Mouse (Mus musculus): ENCODE measurements around the gene Trappc2l.

Trappc2l gene

DNA sequence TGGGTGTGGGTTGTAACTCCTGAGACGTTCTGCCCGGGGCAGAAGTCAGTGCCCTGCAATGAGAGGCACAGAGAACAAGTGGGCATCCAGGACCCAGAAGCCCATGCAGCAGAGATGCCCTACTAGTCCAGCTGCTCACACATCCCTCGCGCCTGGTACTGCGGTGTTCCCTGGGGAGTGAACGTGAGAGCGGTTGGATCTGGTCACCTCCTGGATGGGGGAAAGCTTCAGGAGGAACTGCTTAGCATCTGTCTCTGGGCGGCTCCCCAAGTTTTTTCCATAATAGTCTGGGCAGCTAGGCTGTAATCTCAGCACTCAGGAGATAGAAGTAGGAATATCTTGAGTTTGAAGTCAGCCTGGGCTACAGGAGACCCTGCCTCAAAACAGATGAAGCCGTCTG is 26.5 kb upstream of the Trappc2l start:
- no peak for DNase-seq

DNA sequence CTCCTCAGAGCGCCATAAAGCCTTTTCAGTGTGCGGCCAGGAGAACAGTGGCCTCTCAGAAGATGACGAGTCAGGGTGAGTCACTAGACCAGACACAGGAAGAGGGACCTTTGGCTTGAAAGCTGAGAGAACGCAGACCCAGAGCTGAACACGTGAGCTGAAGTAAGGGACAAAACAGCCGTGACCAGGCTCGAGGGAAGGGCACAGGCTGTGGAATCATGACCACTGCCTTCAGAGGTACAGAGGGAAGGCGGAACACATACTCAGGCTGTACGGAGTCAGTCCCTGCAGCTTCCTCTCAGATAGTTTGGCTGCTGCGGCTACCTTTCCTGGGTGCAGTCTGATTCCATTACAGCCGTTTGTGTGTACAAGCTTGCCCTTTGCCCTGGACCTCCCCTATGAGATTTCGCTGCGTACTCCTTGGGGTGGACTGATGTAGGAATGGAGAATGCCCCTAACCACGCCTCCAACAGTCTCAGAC is 26.0 kb upstream of the Trappc2l start:
- DNase-seq, result peak; percentile 25

DNA sequence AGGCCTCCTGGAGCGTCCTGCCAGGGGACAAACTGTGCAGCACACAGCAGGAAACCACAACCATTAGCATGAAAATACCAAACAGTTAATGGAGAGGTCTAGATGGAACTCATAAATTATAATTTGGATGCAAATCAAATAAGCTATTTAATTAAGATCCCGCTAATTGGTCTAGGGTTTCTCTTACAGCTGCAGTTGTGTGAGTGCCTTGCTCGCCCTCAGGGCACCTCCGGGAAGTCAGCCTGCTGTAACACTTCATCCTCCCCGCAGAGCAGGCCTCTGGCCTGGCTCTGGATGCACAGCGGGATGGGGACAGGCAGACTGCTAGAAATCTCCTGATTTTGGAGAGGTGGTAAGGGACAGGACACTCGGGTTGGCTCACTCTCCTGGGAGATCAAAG is 25.3 kb upstream of the Trappc2l start:
- no peak for DNase-seq

DNA sequence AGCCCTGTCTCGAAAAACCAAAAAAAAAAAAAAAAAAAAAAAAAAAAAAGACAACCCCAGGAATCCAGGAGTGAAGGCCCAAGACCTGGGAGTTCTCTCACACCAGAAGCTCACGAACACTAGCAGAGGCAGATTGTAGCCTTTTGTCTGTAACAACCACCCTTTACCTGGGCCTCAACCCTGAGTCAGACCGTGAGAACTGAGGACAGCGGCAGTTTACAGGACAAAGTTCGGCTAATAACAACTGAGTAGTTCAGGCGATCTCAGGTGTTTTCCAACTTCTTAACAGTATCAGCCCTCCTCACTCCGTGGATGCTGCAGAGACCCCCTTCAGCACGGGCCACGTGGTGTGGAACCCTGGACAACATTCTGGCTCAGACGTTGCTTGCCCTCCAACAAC is 24.7 kb upstream of the Trappc2l start:
- DNase-seq, result no peak

DNA sequence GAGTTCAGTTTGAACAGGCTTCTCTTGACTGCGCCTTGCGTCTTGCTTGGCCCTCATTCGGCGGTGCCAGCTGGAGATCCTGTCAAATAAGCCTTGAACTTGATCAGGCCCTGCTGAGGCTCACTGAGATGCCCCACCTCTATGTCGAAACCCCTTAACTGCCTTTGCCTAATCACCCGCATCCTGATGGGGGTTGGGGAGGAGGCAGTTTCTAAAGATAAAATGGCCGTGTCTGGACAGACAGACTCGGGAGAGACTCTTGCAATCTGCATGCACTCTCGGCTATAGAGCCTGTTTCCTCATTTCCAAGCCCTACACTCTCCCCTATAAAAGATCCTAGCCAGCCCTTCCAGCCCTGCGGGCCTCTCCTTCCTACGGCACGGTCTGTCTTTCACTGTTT is 18.2 kb upstream of the Trappc2l start:
- no peak for DNase-seq

DNA sequence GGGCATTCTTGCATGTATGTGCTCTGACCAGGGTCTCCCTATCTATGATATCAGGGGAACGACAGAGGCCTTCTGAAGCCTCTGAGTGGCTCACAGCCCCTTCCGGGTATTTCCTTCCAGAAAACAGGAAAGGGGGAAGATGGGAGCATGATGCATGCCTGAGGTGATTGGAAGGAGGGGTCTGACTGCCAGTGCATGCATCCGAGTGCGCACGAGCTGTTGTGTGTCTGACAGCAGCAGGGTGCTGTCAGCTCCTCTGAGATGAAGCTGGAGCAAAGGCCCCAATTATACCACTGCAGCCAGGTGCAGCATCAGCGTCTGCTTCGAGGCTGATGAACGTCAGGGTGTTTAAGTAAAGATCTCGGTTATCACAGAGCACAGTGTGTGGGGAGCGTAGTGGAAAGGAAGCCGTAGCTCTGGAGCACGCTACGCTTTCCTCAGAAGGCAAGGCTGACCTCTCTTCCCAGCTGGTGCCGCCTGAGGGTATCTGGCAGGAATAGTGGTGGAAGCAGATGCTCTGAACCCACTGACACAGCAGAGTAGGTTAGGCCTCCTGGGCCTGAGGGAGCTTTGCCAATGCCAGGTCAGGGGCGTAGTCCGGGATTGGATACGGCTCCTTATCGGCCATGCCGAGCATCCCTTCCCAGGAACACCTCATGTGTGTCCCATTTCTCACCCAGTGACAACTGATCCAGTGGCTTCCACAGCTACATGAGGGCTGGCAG is 17.5 kb upstream of the Trappc2l start:
- no peak for DNase-seq

DNA sequence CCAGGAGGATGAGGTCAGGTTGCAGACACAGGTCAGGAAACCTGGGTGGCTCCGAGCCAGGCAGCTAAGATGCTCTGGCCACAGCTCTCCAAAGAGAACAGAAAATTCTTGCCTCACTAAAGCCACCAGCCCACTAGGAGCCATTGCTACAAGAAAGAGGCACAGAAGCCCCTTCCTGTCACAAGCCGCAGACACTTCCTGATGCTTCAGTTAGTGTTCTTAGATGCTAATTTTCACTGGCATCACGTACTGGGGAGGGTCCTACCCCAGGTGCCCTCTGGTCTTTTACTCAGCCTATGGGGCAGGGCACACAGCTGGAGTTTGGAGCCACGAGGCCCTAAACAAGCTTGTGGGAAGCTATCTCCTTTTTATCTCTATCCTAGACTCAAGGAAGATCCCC is 15.4 kb upstream of the Trappc2l start:
- no peak for DNase-seq

DNA sequence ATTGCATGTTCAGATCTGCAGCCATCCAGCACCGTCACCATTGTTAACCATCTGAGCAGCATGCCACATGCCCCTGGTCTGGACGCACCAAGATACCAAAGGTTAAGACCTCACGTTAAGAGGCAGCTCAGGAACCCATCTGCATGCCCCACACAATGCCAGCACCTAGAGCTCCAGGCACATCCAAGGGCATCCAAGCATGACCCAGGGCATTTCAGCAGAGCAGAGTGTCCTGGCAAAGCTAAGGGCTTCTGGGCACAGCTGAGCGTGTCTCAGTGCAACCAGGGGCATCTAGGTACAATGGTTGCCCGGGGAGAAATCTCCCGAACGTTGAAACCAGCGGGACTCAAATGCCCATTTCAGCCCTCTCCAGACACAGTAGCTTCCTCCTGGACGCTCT is 10.8 kb upstream of the Trappc2l start:
- peak; percentile 82 for DNase-seq

DNA sequence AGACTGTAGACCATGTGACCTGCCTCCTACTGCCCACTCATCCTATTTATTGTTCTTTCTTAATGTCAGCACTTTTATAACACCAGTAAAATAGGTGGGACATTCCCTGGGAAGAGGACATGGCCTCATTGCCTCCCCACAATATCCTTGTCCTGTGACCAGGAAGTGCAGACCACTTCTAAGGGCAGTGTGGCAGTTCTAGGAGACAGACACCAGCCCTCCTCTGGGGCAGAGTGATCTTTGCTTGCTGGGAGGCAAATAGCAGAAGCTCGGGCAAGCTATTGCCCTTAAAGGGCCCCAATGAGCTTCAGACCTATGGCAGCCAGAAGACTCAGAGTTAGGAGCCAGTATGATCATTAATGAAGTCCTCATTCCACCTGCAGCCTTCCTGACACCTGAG is 6.8 kb upstream of the Trappc2l start:
- no peak for DNase-seq

DNA sequence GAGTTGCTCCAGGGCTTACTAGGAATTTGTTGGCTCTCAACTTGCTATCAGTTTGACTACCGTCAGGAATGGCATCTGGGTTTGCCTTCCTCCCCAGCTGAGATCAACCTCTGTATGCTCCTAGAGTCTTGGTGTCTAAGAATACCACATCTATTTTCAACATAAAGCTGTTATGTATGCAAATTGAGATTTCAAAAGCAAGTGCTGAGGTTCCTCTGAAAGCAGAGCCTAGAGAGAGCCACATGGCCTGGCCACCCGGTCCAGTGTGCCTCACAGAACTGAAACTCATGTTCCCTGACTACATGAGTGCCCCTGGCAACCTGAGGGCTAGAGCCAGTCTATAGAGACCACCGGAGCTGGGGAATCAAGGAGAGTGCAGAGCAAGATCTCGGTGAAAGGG is 6.1 kb upstream of the Trappc2l start:
- DNase-seq, result no peak

DNA sequence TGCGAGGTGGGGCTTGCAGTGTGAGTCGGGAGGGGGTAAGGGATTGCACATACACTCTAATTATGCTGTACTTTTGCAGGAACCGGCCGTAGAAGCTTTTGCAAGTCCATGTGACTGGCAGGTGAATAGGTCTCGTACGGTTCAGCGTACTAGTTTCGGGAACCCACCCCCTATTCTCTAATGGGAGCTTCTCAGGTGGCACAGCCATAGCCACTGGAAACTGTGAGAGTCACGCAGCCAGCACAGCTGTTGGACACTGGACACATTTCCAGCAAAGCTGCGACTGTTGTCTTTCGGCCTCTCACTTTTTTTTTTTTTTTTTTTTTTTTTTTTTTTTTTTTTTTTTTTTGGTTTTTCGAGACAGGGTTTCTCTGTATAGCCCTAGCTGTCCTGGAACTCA is 4.6 kb upstream of the Trappc2l start:
- no peak for DNase-seq

DNA sequence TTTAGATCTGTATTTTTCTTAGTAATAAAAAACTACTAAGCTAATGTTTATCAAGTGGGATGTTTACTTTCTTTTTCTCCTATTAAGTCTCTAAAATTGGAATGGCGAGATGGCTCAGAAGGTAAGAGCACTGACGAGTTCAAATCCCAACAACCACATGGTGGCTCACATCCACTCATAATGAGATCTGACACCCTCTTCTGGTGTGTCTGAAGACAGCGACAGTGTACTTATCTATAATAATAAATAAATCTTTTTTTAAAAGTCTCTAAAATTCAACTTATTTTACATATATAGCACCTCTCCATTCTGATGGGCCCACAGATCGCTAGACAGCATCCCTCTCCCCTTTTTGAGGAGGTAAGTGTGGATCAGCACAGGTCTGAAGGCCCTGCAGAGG is 1.2 kb upstream of the Trappc2l start:
- no peak for DNase-seq

DNA sequence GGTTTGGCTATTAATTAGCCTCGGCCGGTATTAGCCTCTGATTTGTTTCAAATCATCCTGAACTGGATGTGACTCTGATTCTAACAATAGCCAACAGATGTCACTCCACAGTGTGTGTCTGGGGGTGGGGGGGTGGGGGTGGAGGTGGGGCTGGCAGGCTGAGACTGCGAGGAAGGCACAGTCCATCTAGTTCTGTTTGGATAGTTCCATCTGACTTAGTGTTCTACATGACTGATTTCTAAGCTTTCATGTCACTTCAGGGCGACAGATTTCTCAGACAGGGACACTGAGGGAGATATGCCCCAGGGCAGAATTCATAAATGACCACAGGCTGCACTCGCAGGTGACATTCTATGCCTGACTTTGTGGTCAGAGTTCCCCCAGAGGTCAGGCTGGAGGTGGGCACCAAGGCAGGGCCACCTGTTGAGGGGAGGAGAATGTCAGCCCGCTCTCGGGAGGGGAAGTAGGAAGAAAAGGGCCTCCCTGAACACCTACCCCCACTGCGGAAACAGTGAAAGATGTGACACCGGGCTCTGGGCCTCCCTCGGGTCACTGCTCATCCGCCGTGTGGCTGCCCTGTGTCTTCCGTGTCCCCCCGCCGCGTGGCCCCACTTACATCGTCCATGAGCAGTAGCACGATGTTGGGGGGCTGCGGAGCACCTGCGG is 695 bp upstream of the Trappc2l start:
- DNase-seq, result no peak

DNA sequence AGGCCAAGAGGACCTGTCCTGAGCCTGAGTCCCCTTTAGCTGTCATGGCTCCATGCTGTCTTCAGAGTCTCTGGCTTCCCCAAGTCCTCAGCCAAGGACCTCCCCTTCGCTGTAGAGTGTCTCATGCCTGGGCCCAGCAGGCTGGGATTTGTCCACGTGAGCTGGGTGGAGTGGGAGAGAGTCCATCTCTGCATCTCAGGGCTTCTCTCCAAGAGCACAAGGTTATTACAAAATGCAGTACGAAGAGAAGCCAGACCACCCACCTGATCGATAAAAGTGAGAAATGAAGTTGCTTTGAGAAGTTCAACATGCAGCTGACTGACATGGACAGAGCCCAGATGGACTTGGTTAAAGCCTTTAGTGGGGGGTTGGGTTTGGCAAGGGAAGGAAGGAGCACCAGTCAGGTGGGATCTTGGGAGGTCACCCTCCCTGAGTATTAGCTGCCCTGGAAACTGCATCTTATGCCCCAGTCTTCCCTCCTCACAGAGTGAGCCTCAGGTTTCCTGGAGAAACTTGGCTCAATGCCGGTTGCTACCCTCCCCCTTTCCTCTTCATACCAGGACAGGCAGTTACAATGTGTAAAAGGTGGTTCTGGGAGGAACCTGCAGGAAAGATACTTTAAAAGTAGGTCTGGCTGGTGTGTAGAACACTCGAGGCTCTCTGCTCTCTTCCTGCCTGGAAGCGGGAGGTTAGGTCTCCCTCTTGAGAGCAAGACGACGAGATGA is 4.9 kb downstream of the Trappc2l start:
- DNase-seq, result no peak

DNA sequence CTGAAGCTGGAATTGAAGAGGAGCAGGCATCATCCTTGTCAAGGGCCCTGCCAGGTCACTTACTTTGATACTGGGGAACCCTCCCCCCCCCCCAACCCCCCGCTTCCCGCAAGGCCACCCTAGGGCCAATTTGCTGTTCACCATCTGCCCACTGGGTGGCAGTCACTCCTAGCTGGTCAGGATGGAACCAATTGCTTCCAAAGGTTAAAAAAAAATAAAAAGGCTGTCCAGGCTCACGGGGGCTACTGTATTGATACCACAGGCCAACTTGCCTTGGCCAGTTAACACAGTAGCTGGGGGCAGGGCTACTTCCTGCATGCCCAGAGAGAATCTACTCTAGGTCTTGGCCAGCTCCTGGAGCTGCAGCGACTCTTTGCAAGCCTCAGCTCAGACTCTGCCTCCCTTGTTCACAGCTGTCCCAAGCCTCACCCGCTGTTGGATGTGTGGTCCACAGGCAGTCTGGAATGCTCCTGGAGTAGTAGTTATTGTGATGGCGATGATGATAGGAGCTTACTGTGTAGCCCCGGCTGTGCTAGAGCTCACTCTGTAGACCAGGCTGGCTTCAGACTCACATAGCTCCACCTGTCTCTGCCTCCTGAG is 6.6 kb downstream of the Trappc2l start:
- peak; percentile 62 for DNase-seq

DNA sequence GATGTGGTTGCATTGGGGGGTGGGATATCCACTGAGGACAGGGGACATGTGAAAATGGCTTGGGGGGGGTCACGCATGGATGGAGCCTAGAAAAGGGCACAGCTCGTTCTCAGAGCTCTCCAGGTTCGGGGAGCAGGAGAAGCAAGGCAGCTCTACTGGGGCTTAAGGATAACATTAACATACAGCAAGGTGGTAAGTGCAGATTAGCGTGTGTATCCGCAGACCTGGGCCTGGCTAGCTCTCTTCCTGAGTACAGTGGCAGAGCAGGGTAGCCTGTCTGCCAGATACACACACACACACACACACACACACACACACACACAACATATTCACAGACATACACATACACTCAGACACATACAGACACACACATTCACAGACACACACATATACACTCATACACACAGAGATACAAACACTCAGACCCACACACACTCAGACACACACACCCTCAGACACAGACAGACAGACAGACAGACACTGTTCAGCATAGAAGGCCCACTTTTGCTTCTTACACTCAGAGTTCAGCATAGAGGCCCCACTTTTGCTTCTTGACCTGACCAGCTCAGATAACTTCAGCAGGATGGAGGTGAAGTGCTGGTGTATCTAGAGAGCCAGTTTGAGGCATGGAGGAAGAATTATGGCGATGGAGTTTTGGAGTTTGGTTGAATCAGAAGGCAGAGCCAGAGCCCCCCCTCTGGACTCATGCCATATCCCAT is 7.4 kb downstream of the Trappc2l start:
- no peak for DNase-seq

DNA sequence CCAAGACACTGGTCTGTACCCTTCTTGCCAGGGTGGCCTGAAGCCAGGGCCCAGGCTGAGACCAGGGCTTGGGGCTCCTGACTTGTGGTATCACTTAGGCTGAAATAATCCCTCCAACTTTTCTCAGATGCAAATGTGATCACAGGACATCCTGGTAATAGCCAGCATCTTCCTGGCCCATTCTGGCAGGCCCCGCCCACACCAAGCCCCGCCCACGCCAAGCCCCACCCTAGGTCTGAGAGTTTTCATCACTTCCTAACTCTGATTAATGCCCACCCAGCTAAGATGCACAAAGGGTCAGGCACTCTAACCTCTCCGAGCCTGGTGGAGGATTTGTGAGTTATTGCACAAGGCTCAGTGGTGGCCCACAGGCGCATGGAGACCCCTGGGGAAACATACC is 9.0 kb downstream of the Trappc2l start:
- DNase-seq, result no peak

DNA sequence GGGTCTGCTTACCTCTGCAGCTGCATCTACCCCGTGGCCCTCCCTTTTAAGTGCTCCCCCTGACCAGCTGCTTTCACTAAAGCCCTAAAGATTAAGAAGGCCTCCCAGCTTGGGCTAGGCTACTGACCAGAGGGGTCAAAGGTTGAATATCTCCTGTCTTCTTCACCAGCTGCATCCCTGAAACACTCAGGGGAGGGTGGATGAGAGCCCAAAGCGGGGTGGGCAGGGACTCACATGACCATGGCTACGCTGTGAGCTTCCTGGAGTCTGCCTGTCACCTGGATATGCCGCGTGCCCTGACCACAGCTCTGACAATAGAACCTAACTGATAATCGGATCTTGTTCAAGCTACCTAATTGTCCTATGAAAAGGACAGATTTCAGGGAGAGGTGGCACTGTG is 11.3 kb downstream of the Trappc2l start, which contains the start of gene Pabpn1l:
Gene Pabpn1l, minus strand, starts transcription at position 13 of the 400 bp plus-strand sequence.
- peak; percentile 53 for DNase-seq

DNA sequence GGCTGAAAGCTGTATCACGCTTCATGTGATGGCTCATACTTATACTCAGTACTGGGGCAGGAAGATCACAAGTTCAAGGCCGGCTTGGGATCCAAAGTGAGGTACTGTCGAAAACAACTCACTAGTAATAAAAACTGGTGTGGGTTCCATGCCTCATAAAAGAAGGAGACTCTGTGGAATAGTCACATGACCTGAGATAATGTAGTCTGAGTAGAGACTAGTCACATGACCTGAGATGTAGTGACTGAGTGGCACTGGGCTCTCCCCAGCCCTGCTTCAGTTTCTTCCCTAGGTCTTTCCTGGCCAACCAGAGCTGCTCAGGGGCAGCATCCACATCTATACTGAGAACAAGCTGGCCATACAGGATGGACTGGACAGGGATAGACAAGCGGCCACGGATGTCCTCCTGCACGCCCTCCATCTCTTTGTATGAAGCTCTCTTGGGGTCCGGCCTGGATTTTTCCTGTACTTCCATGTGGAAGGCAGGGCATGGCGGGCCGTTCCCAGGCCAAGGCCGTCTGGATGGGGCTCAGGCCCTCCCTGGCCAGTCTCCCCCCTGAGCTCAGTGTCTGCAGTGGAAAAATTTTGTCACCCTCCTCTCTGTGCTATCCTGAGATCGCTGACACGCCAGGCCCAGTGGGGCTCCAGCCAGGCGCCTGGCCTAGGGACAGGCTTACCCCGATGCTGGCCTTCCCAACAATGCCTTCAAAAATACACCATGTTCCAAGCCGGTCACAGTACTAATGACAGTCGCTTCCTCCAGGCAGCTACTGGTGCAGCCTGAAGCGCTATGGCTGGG is 12.6 kb downstream of the Trappc2l start:
- DNase-seq, result no peak

DNA sequence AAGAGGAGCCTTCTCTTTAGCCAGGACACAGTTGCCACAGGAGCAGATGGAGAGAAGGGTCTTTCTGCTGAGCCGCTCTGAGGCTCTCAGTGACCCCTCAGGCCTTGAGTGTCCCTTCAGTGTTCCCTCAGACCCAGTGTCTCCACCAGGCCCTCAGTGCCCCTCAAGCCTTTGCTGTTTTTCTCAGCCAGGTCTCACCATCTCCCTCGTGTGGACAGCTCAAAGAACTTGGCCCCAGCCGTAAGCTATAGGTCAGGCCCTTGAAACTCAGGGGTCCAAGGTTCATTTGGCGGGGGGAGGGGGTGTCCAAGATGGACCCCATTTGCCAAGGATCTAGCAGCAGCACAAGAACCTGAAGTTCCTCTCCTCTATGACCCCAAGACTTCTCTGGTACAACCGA is 13.2 kb downstream of the Trappc2l start:
- no peak for DNase-seq

DNA sequence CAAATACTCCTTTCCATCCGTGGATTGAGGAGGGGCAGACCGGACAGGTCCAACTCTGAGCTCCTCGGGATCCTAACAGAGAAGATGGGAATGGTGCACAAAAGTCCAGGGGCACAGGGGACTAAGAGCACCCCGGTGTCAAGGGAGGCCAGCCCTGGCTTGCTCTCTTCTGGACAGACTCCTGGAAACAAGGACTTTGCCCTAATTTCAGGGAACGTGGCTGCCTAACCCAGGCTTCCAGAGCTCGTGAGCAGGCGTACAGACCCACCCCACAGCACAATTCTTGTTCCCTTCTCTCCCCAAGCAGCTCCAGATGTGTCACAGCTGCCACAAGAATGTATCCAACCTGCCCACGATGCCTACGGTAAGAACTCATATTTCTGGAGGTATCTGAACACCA is 14.4 kb downstream of the Trappc2l start:
- no peak for DNase-seq

DNA sequence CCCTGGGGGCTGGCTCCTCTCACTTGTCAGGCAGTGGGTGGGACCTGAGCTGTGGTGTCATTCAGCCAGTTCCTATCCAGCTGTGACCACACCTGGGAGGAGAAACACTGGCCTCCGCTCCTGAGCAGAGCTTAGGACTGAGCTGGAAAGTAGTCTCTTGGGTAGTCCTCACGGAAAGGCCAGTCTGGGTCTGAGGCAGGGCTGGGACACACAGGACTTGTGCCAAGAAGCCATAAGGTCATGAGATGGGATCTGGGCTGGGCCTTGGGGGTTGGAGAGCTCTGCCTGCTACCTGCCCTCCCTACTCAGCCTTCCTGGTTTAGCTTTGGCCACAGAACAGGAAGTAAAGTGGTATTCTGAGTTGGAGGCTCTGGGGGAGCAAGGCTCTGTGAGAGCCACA is 15.5 kb downstream of the Trappc2l start:
- no peak for DNase-seq

Measured in kidney, adult 11 months (tissue).